Mouse (Mus musculus) cerebellum, adult 9-10 months (tissue): ENCODE data around the gene Zfand4.

Experiments
- DNase-seq: peaks from one replicate; pipeline ENCODE4 v3.0.0; 2022

The Zfand4 gene

GRCm38 (mm10) chr6:116378892-116379291, 114.9 kb downstream of the Zfand4 start:
- DNase-seq = no peak
